Mouse (Mus musculus) adrenal gland, adult 2 months (tissue): ENCODE measurements around the gene Tmem236. TPM values are rescaled to one million over a fixed set of nuclear protein-coding genes. Genes with fewer than 3 reads are reported as not detected.
"Not testable (repeated sequence)": the region's sequence is repeated elsewhere in the genome, so short reads cannot be mapped to it uniquely, and the experiment has no call there.

ENCODE experiments used
- DNase-seq: peaks from one replicate; pipeline ENCODE4 v3.0.0; 2021
- polyA plus RNA-seq: library from polyadenylated mRNA; depleted of rRNA; stranded (reverse); fragments of >200 nt; gene quantifications from 2 replicates; pipeline ENCODE4 v1.2.3, GENCODE M21; 2012
- total RNA-seq, 2 experiments: library from RNA; stranded (reverse); gene quantifications; 2 replicates each; pipeline ENCODE4 v1.2.3; 2021

Gene Tmem236
- total and polyA plus RNA-seq, 3 experiments: not detected

DNA sequence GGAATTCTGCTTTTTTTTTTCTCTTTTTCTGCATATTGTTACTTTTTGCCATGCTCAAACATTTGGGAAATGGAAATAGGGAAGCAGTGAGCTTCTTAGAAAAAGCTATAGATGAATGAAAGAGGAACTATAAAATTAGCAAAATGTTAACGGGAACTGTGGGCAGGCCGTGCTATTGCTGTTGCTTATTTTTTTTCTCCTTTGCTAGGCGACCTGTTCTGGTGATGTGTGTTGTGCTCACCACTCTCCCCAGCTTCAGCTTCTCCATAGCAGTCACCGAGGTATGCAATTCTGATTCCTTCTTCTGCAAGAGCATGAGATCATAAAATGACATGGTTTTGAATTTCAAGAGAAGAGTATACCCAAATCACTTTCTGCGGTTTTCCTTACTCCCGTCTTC lies 17.7 kb downstream of the Tmem236 start:
- DNase-seq: no peak

DNA sequence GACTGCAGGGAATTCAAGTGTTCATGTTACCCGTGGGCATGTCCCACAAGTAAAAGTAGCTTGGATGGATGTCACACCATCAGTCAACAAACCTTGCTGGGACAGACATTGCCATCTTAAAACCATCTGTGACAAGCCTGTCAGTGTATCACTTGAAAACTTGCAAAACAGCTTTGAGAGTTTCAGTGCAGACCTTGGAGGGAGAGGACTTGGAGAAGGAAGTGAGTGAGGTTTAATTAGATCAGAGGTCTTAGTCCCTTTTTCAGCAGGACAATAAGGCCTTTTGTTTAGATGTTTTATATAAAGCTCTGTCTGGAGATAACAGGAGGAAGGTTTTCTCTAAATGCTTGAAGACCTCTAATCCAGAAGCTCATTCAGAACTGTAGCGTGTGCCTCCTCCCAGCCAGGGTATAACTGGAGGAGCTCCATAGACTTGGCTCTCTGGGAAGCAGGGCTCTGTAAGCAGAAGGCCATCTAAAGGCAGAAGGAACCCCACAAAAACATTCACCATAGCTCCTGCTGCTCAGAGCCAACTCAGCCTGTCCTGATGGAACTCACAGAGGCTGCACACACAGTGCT lies 24.1 kb downstream of the Tmem236 start:
- not testable (repeated sequence) for DNase-seq

GRCm38 (mm10) chr2:14199621-14200020 lies 25.3 kb downstream of the Tmem236 start:
- no peak for DNase-seq

DNA sequence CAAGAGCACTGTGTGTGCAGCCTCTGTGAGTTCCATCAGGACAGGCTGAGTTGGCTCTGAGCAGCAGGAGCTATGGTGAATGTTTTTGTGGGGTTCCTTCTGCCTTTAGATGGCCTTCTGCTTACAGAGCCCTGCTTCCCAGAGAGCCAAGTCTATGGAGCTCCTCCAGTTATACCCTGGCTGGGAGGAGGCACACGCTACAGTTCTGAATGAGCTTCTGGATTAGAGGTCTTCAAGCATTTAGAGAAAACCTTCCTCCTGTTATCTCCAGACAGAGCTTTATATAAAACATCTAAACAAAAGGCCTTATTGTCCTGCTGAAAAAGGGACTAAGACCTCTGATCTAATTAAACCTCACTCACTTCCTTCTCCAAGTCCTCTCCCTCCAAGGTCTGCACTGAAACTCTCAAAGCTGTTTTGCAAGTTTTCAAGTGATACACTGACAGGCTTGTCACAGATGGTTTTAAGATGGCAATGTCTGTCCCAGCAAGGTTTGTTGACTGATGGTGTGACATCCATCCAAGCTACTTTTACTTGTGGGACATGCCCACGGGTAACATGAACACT lies 26.6 kb downstream of the Tmem236 start:
- DNase-seq: not testable (repeated sequence)

- no peak for DNase-seq
Measured at GRCm38 (mm10) chr2:14204308-14204707, 30.0 kb downstream of the Tmem236 start.

DNA sequence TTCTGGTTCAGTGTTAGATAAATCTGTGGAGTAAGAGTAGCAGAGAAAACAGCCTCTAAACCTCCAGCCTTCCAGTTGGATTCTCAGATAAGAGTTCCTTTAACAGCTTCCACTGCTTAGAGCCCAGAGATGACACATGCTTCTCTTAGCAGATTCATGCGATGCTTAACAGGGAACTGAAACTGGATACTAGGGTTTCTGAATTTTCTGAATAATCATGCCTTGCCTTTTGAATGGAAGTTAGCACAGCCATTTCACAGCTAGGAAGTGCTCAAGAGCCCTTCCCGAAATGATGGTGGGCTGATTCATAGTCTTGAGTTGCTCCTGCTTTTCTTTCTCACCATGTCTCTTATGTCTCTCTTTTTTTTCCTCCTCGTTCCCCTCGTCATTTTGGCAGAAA lies 32.5 kb downstream of the Tmem236 start:
- no peak for DNase-seq

DNA sequence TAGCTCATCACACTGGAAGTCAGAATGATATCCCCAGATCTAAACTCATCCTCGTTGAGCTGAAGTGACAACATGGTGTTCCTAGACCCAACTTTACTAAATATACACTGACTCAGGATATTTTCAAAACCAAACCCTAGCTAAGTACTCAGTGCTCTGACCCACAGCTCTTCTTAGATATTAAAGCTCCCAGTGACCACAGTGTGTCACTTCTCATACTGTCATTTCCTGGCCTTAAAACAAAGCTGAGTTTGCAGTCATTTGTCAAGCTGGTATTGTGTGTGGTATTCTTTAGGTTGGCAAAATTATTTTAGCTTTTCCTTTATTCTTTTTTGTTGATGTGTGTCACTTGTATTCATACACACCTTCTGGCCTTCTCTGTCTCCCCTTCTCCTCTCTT lies 36.4 kb downstream of the Tmem236 start:
- DNase-seq: no peak

DNA sequence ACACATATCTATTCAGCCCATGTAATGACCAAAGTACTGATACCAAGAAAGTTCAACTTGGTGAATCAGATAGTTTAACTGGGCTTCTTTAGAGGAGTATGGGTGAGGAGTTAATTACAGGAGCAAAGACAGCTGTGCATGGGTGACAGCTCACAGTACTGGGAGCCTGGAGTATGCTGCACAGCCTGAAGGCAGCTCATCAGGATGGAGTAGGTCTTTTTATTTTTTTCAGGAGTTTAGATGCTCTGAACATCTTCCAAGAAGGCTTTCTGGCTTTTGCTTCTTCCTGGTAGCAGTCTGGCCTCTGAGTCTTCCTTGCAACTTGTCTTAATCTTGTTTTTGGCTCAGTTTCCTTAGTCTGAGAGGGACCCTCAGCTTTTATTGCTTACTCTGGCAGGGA lies 37.3 kb downstream of the Tmem236 start:
- no peak for DNase-seq

DNA sequence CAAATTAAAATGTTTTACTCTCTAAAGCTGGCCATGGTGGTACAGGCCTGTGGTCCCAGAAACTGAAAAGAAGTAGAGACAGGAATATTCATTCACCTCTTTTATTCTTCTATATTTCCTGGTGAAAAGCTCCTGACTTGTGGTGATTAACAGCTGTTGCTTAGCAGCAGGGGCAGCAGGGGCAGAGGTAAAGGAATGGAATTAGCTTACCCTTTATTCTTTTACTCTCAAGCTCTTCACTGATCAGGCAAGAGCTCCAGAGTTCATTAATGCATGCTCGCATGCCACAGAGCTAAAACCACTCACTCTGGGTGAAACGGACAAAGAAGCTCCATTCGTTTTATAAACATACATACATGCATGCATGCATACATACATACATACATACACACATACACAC lies 40.4 kb downstream of the Tmem236 start:
- DNase-seq: no peak

- no peak for DNase-seq
Measured at GRCm38 (mm10) chr2:14216653-14217052, 42.3 kb downstream of the Tmem236 start.

GRCm38 (mm10) chr2:14218126-14218525 lies 43.8 kb downstream of the Tmem236 start:
- DNase-seq: no peak

- DNase-seq: no peak
Measured at GRCm38 (mm10) chr2:14224387-14224786, 50.1 kb downstream of the Tmem236 start.

- DNase-seq: no peak
Measured at GRCm38 (mm10) chr2:14228495-14228894, 54.2 kb downstream of the Tmem236 start.

- no peak for DNase-seq
Measured at GRCm38 (mm10) chr2:14229149-14229548, 54.8 kb downstream of the Tmem236 start, which contains the start of gene Mrc1. Gene Mrc1 (plus strand): TSS chr2:14229392.

GRCm38 (mm10) chr2:14229979-14230378 lies 55.7 kb downstream of the Tmem236 start:
- no peak for DNase-seq

DNA sequence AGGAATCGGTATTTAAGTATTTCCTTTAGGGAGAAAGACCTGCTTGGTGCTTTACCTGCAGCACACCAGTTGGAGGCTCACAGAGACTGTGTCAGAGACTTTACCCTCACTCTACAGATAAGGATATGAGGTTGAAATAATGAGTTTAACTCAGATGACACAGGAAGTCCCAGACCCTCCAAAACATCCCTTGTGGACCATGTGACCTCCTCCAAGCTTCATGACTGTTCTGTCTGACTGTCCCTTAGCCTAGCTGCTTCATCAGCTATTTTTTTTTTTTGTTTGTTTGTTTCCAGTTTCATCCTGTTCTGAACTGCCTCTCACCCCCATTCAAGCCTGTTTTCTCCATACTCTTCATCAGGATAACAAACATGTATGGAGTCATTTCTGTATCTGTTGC lies 58.6 kb downstream of the Tmem236 start:
- DNase-seq: no peak

DNA sequence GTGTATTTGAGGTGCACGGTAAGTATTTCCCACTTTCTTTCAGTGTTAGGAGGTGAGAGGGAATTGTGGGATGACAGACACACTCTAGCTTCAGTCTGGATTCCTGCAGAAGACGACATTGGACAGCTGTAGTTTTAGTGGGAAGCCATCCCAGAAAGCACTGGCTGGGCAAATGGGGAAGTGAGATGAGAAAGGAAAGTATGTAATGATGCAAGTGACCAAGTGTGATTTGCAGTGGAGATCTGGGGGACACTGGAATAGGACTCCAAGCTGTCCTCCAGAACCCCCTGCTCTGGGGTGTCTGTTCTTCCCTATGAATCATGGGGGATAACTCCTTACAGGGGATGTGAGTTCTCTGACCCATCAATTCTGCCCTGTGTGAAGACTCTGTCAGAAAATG lies 59.7 kb downstream of the Tmem236 start:
- no peak for DNase-seq

DNA sequence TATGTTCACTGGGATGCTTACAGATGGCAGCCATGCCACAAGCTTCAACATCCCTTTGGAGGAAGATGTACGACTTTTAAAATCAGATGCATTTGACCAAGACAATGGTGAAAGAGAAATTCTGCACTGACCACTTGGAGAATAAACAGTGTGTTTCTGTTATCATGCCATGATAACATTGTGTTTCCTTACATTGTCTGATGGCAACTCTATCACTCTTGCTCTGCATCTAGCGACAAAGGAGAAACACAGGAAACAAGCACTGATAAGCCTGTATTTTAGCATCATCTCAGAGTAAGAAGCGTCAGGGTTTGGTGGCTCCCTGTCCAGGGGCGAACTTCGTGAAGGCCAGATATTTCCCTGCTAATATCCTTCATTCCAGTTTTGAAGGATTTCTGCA lies 61.0 kb downstream of the Tmem236 start:
- no peak for DNase-seq

- DNase-seq: no peak
Measured at GRCm38 (mm10) chr2:14236920-14237319, 62.6 kb downstream of the Tmem236 start.

DNA sequence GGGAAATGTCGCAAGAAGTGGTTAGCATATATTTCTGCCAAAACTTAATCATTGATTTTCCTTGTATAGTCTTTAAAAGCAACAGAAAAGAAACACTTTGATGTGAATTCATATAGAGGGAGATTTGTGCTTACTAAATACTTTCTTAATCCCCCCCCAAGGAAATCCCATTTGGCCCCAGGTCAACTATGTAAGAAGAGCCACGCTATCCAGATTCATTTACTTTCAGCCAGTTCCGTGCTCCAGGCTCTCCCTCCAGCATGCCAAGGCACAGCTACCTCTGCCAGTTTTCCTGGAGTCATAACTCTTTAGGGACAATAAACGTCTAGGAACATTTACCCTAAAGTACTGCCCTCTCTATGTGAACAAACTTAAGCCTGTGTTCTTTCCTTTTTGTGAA lies 63.4 kb downstream of the Tmem236 start:
- DNase-seq: no peak

DNA sequence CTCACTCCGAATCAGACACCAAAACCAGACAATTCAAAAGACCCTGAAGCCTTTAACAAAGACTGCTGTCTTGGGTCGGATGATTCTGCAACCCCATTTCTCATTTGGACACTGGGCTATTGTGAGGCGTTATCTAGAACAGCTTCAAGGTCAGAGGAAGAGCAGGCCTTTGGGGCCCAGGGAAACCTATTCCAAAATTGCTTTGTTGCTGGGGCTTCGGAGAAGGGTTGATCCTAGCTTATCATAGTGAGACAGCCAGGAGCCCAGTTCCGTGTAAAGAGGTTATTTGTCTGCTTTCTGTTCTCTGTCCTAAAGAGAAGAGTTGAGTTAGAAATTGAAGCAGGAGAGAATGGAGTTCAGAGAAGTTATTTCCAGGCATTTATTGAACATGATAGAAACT lies 64.8 kb downstream of the Tmem236 start:
- DNase-seq: peak; percentile 27

- no peak for DNase-seq
Measured at GRCm38 (mm10) chr2:14244157-14244556, 69.8 kb downstream of the Tmem236 start.

DNA sequence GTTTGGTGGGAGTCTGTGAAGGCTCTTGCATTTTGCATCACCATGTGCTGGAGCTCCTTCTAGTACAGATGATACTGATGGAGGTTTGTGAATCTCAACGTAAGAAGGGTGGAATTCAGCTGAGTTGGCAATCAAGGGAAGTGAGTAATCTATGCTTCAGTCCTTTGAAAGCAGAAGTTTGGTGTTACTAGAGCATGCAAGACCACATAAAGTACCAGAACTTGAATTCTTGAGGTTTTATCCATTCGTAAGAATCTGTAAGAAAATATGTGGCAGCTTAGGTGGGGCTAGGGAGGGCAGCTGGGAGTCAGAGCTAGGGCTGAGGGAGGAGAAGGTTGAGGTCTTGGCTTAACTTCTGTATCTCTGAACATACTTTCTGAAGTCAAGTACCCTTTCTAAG lies 70.3 kb downstream of the Tmem236 start:
- no peak for DNase-seq

DNA sequence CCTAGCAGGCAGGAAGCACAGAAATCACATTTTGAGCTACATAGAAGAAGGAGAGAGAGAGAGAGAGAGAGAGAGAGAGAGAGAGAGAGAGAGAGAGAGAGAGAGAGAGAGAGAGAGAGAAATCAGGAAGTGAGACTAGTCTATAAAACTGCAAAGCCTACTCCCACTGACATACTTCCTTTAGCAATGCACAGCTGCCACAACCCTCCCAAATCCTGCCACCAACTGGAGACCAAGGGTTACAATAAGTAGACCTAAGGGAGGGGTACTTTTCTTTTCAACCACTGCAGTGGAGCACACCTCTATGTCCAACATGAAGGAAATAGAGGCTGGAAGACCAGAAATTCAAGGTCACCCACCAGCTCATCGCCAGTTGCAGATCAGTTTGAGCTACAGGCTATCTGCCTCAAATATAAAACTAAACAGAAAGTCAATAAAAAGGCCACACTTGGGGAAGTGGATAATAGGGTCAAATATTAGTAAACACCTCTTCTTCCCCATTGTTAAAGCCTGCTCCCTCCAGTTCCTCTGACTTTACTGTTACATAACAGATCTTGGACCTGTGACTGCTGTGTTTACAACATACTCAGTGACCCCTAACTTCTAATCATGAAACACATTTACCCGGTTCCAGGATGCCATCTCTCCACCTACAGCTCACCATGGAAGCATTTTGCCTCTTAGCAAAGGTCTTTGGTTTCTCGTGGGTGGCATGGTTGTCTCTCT lies 75.7 kb downstream of the Tmem236 start:
- no peak for DNase-seq
